Mouse (Mus musculus) CH12.LX (cell line): Measurements from ENCODE around the gene Adam22. TPM values are rescaled to one million over a fixed set of nuclear protein-coding genes. Genes with fewer than 3 reads are reported as not detected.

ENCODE experiments used
- DNase-seq: peaks from one replicate; pipeline ENCODE4 v3.0.0-alpha.2; 2013; ENCODE audit errors: extremely low read depth
- H3K27ac ChIP-seq: 2 replicates; pipeline ENCODE4 v1.5.1; 2012; ENCODE audit warnings: low read depth, mild to moderate bottlenecking, control low read depth, moderate library complexity; ENCODE audit not compliant: insufficient read depth
- H3K27me3 ChIP-seq: replicated peaks from 2 replicates; pipeline ENCODE3; 2012; ENCODE audit warnings: inconsistent platforms
- H3K36me3 ChIP-seq, 2 experiments: replicated peaks in 1 of 2; 2 replicates each; pipeline versions ENCODE3 to v1.6.1; 2012; ENCODE audit warnings: inconsistent platforms in 1 of 2, low read length in 1 of 2, mild to moderate bottlenecking in 1 of 2, mixed read lengths in 1 of 2, moderate library complexity in 1 of 2; ENCODE audit not compliant: control insufficient read depth in 1 of 2, insufficient read depth in 1 of 2
- H3K4me1 ChIP-seq, 2 experiments: 2 replicates each; pipeline ENCODE4 v1.6.1; 2012; ENCODE audit warnings: inconsistent platforms in 1 of 2, moderate library complexity in 1 of 2; ENCODE audit not compliant: insufficient read depth in 2 of 2, control insufficient read depth in 1 of 2
- H3K4me2 ChIP-seq: 2 replicates; pipeline ENCODE4 v1.6.1; 2012; ENCODE audit warnings: low read depth, mild to moderate bottlenecking, control low read depth; ENCODE audit not compliant: poor library complexity, insufficient read depth, severe bottlenecking
- H3K4me3 ChIP-seq, 3 experiments: fragments of 150-350 bp in 1 of 3; sonication (generic) in 1 of 3; replicated peaks in 1 of 3; 2 replicates each; pipeline versions ENCODE3 to v1.5.1; 2011 to 2012; ENCODE audit warnings: low read depth in 2 of 3, low read length in 2 of 3, mild to moderate bottlenecking in 2 of 3, moderate library complexity in 2 of 3, control low read depth in 1 of 3, improper control_type of control experiment in 1 of 3, inconsistent platforms in 1 of 3, mixed read lengths in 1 of 3; ENCODE audit not compliant: poor library complexity in 1 of 3
- H3K79me2 ChIP-seq: replicated peaks from 2 replicates; pipeline ENCODE4 v1.6.1; 2012; ENCODE audit warnings: mild to moderate bottlenecking, moderate library complexity; ENCODE audit not compliant: control insufficient read depth, poor library complexity, insufficient read depth, severe bottlenecking; ENCODE audit errors: extremely low read depth
- H3K9ac ChIP-seq: 2 replicates; pipeline ENCODE4 v1.6.1; 2012; ENCODE audit warnings: low read depth, mild to moderate bottlenecking, control low read depth, moderate library complexity; ENCODE audit not compliant: insufficient read depth
- H3K9me3 ChIP-seq: replicated peaks from 2 replicates; pipeline ENCODE3; 2012; ENCODE audit warnings: low read length, inconsistent platforms, mixed read lengths
- BHLHE40 ChIP-seq: IDR thresholded peaks from 2 replicates; pipeline ENCODE4 v1.6.1; 2011; ENCODE audit warnings: mild to moderate bottlenecking, low read depth, low read length, improper control_type of control experiment
- CHD1 ChIP-seq: IDR thresholded peaks from 2 replicates; pipeline ENCODE4 v1.6.1; 2012; ENCODE audit warnings: low read depth, low read length, improper control_type of control experiment, inconsistent platforms
- CHD2 ChIP-seq: IDR thresholded peaks from 2 replicates; pipeline ENCODE4 v1.6.1; 2011; ENCODE audit warnings: low read length, improper control_type of control experiment
- E2F4 ChIP-seq: IDR thresholded peaks from 2 replicates; pipeline ENCODE4 v1.6.1; 2011; ENCODE audit warnings: low read depth, low read length, improper control_type of control experiment; ENCODE audit not compliant: insufficient replicate concordance
- HCFC1 ChIP-seq: IDR thresholded peaks from 2 replicates; pipeline ENCODE4 v1.6.1; 2012; ENCODE audit warnings: low read depth, mild to moderate bottlenecking, inconsistent platforms, low read length, improper control_type of control experiment
- JUND ChIP-seq: conservative IDR thresholded peaks from 2 replicates; pipeline ENCODE4 v1.6.1; 2011; ENCODE audit warnings: low read depth, low read length, improper control_type of control experiment
- KAT2A ChIP-seq: IDR thresholded peaks from 2 replicates; pipeline ENCODE4 v1.6.1; 2012; ENCODE audit warnings: low read length, improper control_type of control experiment, inconsistent platforms; ENCODE audit not compliant: insufficient replicate concordance
- MAZ ChIP-seq: IDR thresholded peaks from 2 replicates; pipeline ENCODE4 v1.6.1; 2012; ENCODE audit warnings: low read depth, mild to moderate bottlenecking, inconsistent platforms, low read length, improper control_type of control experiment, moderate library complexity
- MEF2A ChIP-seq: IDR thresholded peaks from 2 replicates; pipeline ENCODE4 v1.6.1; 2014; ENCODE audit warnings: low read depth, mild to moderate bottlenecking, inconsistent platforms, low read length, improper control_type of control experiment, borderline replicate concordance
- MXI1 ChIP-seq: IDR thresholded peaks from 2 replicates; pipeline ENCODE4 v1.6.1; 2011; ENCODE audit warnings: mild to moderate bottlenecking, low read depth, low read length, improper control_type of control experiment
- MYC ChIP-seq: IDR thresholded peaks from 2 replicates; pipeline ENCODE4 v1.6.1; 2011; ENCODE audit warnings: low read depth, mild to moderate bottlenecking, improper control_type of control experiment, low read length
- POLR2A ChIP-seq: IDR thresholded peaks from 2 replicates; pipeline ENCODE4 v1.6.1; 2011; ENCODE audit warnings: low read depth, mild to moderate bottlenecking, improper control_type of control experiment, low read length
- SIN3A ChIP-seq: IDR thresholded peaks from 2 replicates; pipeline ENCODE4 v1.6.1; 2012; ENCODE audit warnings: low read length, improper control_type of control experiment, inconsistent platforms
- SMC3 ChIP-seq: IDR thresholded peaks from 2 replicates; pipeline ENCODE4 v1.6.1; 2011; ENCODE audit warnings: low read depth, low read length, improper control_type of control experiment
- TCF12 ChIP-seq: IDR thresholded peaks from 2 replicates; pipeline ENCODE4 v1.6.1; 2014; ENCODE audit warnings: low read depth, mild to moderate bottlenecking, inconsistent platforms, low read length, improper control_type of control experiment
- USF1 ChIP-seq: IDR thresholded peaks from 2 replicates; pipeline ENCODE4 v1.6.1; 2014; ENCODE audit warnings: low read depth, mild to moderate bottlenecking, inconsistent platforms, low read length, improper control_type of control experiment
- ZC3H11A ChIP-seq: IDR thresholded peaks from 2 replicates; pipeline ENCODE4 v1.6.1; 2012; ENCODE audit warnings: low read depth, mild to moderate bottlenecking, inconsistent platforms, low read length, improper control_type of control experiment
- ZMIZ1 ChIP-seq: IDR thresholded peaks from 2 replicates; pipeline ENCODE4 v1.6.1; 2012; ENCODE audit warnings: low read depth, mild to moderate bottlenecking, inconsistent platforms, low read length, improper control_type of control experiment
- dilution Hi-C: fragments of 300-500 bp; cut with MboI; formaldehyde crosslinking; loops from 2 replicates; pipeline ENCODE4 v1.14.3; 2020; ENCODE audit warnings: low sequenced_read_pairs; ENCODE audit not compliant: extremely low pct_unique_long_range_greater_than_20kb, extremely low pct_ligation_motif_present
- in situ Hi-C: fragments of 300-500 bp; cut with MboI; formaldehyde crosslinking; loops from 3 replicates; pipeline ENCODE4 v1.14.3; 2019; ENCODE audit warnings: low sequenced_read_pairs, low pct_ligation_motif_present, low pct_unique_long_range_greater_than_20kb, mixed read lengths
- polyA plus RNA-seq: library from polyadenylated mRNA; unstranded; fragments of >175 nt; gene quantifications from 2 replicates; pipeline ENCODE4 v1.2.1, GENCODE M21; 2012; ENCODE audit warnings: low read depth; ENCODE audit not compliant: insufficient read length
- total RNA-seq, 2 experiments: library from RNA; depleted of rRNA; stranded (reverse); fragments of 300-350 nt in 1 of 2; fragments of >200 nt in 1 of 2; gene quantifications; 2 replicates each; pipeline ENCODE4 v1.2.3; 2012 to 2014

Adam22 gene
- total and polyA plus RNA-seq, 3 experiments, result 0.07 to 0.55 (median 0.14) TPM

- dilution Hi-C loops, result no loop called here
- no peak overlapping the region for H3K27ac ChIP-seq
- no peak for TF ChIP-seq HCFC1
- no peak for TF ChIP-seq CHD1
- TF ChIP-seq MEF2A, result no peak
- no peak for TF ChIP-seq ZMIZ1
- no peak for TF ChIP-seq MYC
- TF ChIP-seq POLR2A, result no peak
- no peak for TF ChIP-seq SMC3
- TF ChIP-seq TCF12, result no peak
- no peak for TF ChIP-seq E2F4
- no peak for TF ChIP-seq KAT2A
- no peak for TF ChIP-seq MXI1
- no peak for TF ChIP-seq ZC3H11A
- TF ChIP-seq MAZ, result no peak
- TF ChIP-seq CHD2, result no peak
- no peak overlapping the region for H3K4me3 ChIP-seq
- H3K4me2 ChIP-seq, result no peak overlapping the region
- in situ Hi-C loops, result no loop called here
- H3K27me3 ChIP-seq, result no peaks in the 10 kb centered on the region
- no peaks in the 10 kb centered on the region for H3K4me1 ChIP-seq
- H3K36me3 ChIP-seq, result no peaks in the 10 kb centered on the region
- H3K9me3 ChIP-seq, result no peaks in the 10 kb centered on the region
- no peaks in the 10 kb centered on the region for H3K79me2 ChIP-seq
- no peak overlapping the region for H3K9ac ChIP-seq
- DNase-seq, result no peak
These were observed 110.6 kb downstream of the Adam22 start for GRCm38 (mm10) chr5:8257366-8257765.

- DNase-seq, result no peak
- Histone ChIP-seq H3K4me3 (no peak overlapping the region), H3K79me2 (no peaks in the 10 kb centered on the region), H3K36me3 (no peaks in the 10 kb centered on the region), H3K27ac (no peak overlapping the region), H3K4me2 (no peak overlapping the region), H3K4me1 (no peaks in the 10 kb centered on the region), H3K27me3 (no peaks in the 10 kb centered on the region), H3K9ac (no peak overlapping the region), H3K9me3 (no peaks in the 10 kb centered on the region)
- in situ Hi-C loops (no loop called here), dilution Hi-C loops (no loop called here)
- no peak for TF ChIP-seq CHD1
- TF ChIP-seq JUND, result no peak
- TF ChIP-seq E2F4, result no peak
- no peak for TF ChIP-seq BHLHE40
- no peak for TF ChIP-seq KAT2A
- no peak for TF ChIP-seq SIN3A
- TF ChIP-seq USF1, result no peak
- TF ChIP-seq TCF12, result no peak
- TF ChIP-seq MEF2A, result no peak
These were observed 111.5 kb downstream of the Adam22 start for GRCm38 (mm10) chr5:8256487-8256886.
